Mouse (Mus musculus) heart, adult 2 months (tissue): ENCODE measurements around the gene Cyp4a10.

Experiments
- CTCF ChIP-seq: fragments of 200-600 bp; IDR thresholded peaks from 2 replicates; pipeline ENCODE4 v1.8.1; 2022; ENCODE audit warnings: antibody characterized with exemption, mild to moderate bottlenecking, moderate library complexity
- EP300 ChIP-seq: fragments of 200-500 bp; IDR thresholded peaks from 2 replicates; pipeline ENCODE4 v1.6.1; 2011; ENCODE audit warnings: low read depth, low read length, control low read depth; ENCODE audit not compliant: insufficient read depth
- POLR2A ChIP-seq: fragments of 200-500 bp; IDR thresholded peaks from 2 replicates; pipeline ENCODE4 v1.6.1; 2011; ENCODE audit warnings: mild to moderate bottlenecking, low read depth, low read length, control low read depth; ENCODE audit not compliant: insufficient read depth

GRCm38 (mm10) chr4:115519444-115519843, 1.4 kb downstream of the Cyp4a10 start:
- no peak for TF ChIP-seq POLR2A
- TF ChIP-seq EP300: no peak
- TF ChIP-seq CTCF: no peak
